In genomic region chr19:36713092-36713491, GRCm38 (mm10) we compare ENCODE assay signal across 9 mouse cellular contexts. TPM values are rescaled to one million over a fixed set of nuclear protein-coding genes. Genes with fewer than 3 reads are reported as not detected.
DNase-seq lines count a peak whose midpoint lies in the region; ATAC-seq and TF ChIP-seq lines count a peak whose summit lies in the region.
"Had no signal": no experiment of that assay in that cellular context is flagged by ENCODE, and none has a peak within 500 bp of the region (broad histone marks: within the 10 kb centered on the region; RNA-seq: fewer than 3 reads in every experiment).

No protein-coding gene starts in this region.

- TF ChIP-seq POLR2A in kidney, adult 2 months (IDR thresholded peaks at IDR 0.05; ENCODE audit: low read depth, low read length), result no peak

- no peaks in the 10 kb centered on the region for H3K27me3 ChIP-seq in kidney, adult 2 months (replicated peaks; ENCODE audit: control insufficient read depth, insufficient read depth, low read length)
- no peaks in the 10 kb centered on the region for H3K27me3 ChIP-seq in kidney, embryonic 14.5 days (ENCODE audit: control insufficient read depth, insufficient read depth, low read length)

- H3K4me2 ChIP-seq in kidney, embryonic 14.5 days (replicated peaks; ENCODE audit: low read depth, low read length), result no peak overlapping the region

- no peak for ATAC-seq in kidney, embryonic 14.5 days (ENCODE audit: low FRiP score, low TSS enrichment)

- no peak for TF ChIP-seq CTCF in kidney, adult 2 months (conservative IDR thresholded peaks at IDR 0.05; ENCODE audit: insufficient read depth, insufficient read length, low read depth, low read length)

- no peak overlapping the region for H3K4me3 ChIP-seq in kidney, adult 2 months (ENCODE audit: insufficient read depth, low read depth, low read length)
- H3K4me3 ChIP-seq in kidney, embryonic 14.5 days (ENCODE audit: low read length), result no peak overlapping the region

- no peaks in the 10 kb centered on the region for H3K9me3 ChIP-seq in kidney, embryonic 14.5 days (ENCODE audit: control insufficient read depth, low read length)

- H3K9ac ChIP-seq in kidney, embryonic 14.5 days (ENCODE audit: low read depth, low read length), result no peak overlapping the region

- H3K27ac ChIP-seq in kidney, adult 2 months (ENCODE audit: insufficient read depth, low read depth, low read length), result no peak overlapping the region
- H3K27ac ChIP-seq in kidney, embryonic 14.5 days (ENCODE audit: low read depth, low read length), result no peak overlapping the region

- WGBS in kidney, adult 2 months, result 53% methylated on average over 13 of the region's 13 CpGs
- WGBS in kidney, embryonic 14.5 days, result 72% methylated on average over 13 of the region's 13 CpGs

- H3K4me1 ChIP-seq in kidney, adult 2 months (ENCODE audit: control insufficient read depth, insufficient read depth, low read length), result no peaks in the 10 kb centered on the region
- H3K4me1 ChIP-seq in kidney, embryonic 14.5 days (ENCODE audit: control insufficient read depth, insufficient read depth, low read length), result no peaks in the 10 kb centered on the region

- H3K36me3 ChIP-seq in kidney, adult 2 months (ENCODE audit: control insufficient read depth, insufficient read depth, low read length), result no peaks in the 10 kb centered on the region
- no peaks in the 10 kb centered on the region for H3K36me3 ChIP-seq in kidney, embryonic 14.5 days (ENCODE audit: control insufficient read depth, insufficient read depth, low read length)

- peak; percentile 82 for DNase-seq in kidney, adult 2 months
- DNase-seq in adrenal gland, postnatal 14 days, result peak; percentile 71
- DNase-seq in heart, postnatal 4 days, result peak; percentile 85
- DNase-seq in lung, postnatal 14 days, result peak; percentile 72
- no peak for DNase-seq in layer of hippocampus, adult 9-10 months (ENCODE audit: low spot score)
- no peak for DNase-seq in urinary bladder, adult 2 months (ENCODE audit: low spot score)
- DNase-seq: cerebellum, adult 18-20 months; spleen, adult 18-20 months had no signal

RNA-seq across cellular contexts. Expression of gene Ppp1r3c, which starts 23.4 kb away (rescaled TPM):
- 3.0 and 4.6 TPM in 2 replicates for polyA plus RNA-seq in kidney, adult 2 months (2012; rRNA removed)
- 10.1 and 16.7 TPM in 2 replicates for polyA plus RNA-seq in kidney, embryonic 14.5 days (2014; fragmentation: Nextera tagmentation; extraction: Ambion mirVana)
- total RNA-seq in adrenal gland, postnatal 14 days (2021), result 35.6 and 42.1 TPM in 2 replicates
- total RNA-seq in heart, postnatal 4 days (2021), result 100 to 1,000 TPM in 1 of 2 experiments, 10 to 100 TPM in 1; 80.2 to 102 TPM
- polyA plus RNA-seq in urinary bladder, adult 2 months (2012; rRNA removed), result 10.6 and 14.3 TPM in 2 replicates

Comparison
In these comparisons a context has a peak if more than half of its experiments do, and no peak if none do; other contexts are left out.
1. DNase-seq: peak in kidney, adult 2 months (single experiment), adrenal gland, postnatal 14 days (single experiment), heart, postnatal 4 days (single experiment) and lung, postnatal 14 days (single experiment); none in layer of hippocampus, adult 9-10 months (single experiment) and urinary bladder, adult 2 months (single experiment).